Mouse (Mus musculus) MEL (cell line): Measurements from ENCODE around the gene Lama1.

Experiments
- EP300 ChIP-seq, 2 experiments: IDR thresholded peaks; 2 replicates each; pipeline ENCODE4 v1.6.1; 2011; ENCODE audit warnings: improper control_type of control experiment in 2 of 2, low read length in 2 of 2, low read depth in 1 of 2, mild to moderate bottlenecking in 1 of 2
- USF1 ChIP-seq: IDR thresholded peaks from 2 replicates; pipeline ENCODE4 v1.6.1; 2014; ENCODE audit warnings: low read depth, mild to moderate bottlenecking, inconsistent platforms, low read length, improper control_type of control experiment, moderate library complexity

DNA sequence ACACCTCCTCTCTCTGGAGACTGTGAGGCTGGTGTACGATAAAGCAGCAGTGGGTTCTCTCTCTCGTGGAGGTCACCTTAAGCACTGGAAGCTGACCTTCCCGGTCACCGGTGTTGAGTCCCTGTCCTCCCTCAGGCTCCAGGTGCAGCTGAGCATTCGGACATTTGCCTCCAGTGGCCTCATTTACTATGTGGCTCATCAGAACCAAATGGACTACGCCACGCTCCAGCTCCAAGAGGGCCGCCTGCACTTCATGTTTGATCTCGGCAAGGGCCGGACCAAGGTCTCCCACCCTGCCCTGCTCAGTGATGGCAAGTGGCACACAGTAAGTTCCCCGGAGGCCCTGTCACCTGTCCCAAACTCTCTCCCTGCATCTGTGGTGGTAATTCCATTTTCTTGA lies 118.7 kb downstream of the Lama1 start:
- TF ChIP-seq EP300 (IDR thresholded peaks at IDR 0.05; ENCODE audit: low read depth in 1 of 2, low read length in 2 of 2) = no peak
- TF ChIP-seq USF1 = no peak
